Mouse (Mus musculus): Measurements from ENCODE around the gene Ola1.
A peak's percentile ranks its signal among the peaks of the same experiment; 100 is the strongest.

Ola1 gene

DNA sequence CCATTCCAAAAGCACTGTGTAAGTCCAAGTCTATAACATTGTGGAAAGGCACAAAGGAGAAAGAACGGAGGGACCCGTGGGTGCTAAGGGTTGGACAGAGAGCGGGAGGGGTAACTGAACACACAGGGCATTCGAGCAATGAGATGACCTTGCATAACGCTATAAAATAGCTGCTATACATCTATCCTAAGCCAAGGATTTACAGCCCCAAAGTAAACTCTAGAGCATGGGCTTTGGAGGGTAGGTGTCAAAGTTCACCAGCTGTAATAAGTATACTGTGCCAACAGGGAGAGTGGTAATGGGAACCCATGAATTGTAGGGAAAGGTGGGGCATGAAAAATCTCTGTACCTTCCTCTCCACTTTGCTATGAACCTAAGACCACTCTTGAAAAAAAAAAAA is at the start of gene Ola1:
Gene Ola1 (minus strand): TSS at position 12 of the 400 bp plus-strand sequence.
- DNase-seq: no peak

DNA sequence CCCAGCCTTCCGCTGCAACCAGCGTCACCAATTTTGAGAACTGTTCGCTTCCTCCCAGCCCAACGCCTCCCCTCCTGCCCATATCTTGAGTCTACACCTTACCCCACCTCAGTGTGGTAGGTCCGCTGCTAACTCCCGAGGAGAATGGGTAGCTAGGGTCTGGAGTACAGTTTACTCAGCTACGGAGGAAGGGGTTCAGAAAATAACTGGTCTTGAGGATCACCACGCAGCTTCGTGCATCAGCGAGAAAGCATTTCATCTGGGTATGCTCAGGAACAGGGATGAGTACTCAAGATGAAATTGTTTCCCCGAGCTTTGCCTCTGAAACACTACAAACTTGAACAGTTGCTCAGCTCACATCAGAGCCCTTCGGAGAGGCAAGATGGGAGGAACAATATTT is 49.6 kb upstream of the Ola1 start:
- no peak for DNase-seq

DNA sequence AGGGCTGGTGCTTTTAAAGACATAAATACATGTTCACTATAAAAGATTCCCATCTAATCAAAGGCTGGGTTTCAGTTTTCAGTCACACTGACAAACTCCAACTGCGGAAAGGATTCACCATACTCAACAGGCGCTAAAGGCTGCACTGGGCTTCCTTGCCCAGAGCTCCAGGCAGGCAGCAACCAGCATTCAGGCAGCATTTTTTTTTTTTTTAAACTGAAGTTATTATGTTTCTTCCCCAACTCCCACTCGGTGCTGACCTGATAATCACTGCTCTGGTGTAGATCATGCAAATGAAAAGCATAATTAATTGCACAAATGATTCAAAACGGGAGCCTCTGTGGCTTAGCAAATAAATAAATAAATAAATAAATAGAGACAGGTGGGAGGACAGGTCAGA is 49.1 kb upstream of the Ola1 start:
- no peak for DNase-seq

DNA sequence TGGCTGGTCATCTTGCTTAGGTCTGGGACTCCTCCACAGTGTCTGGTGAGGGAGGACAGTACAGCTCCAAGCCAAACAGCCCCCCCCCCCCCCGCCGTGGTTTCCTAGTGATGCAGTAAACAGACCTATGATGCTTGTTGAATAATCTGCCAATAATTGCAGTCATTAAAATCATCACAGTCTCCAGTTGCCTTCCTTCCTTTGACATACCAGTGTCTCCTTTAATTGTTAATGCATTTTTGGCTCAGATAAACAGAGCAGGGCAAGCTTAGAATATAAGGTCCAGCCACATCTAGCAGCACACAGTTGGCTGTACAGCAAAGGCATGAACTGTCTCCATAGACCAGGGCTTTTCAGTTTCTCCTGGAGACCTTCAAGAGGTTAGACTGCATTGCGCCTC is 48.5 kb upstream of the Ola1 start:
- DNase-seq: no peak

DNA sequence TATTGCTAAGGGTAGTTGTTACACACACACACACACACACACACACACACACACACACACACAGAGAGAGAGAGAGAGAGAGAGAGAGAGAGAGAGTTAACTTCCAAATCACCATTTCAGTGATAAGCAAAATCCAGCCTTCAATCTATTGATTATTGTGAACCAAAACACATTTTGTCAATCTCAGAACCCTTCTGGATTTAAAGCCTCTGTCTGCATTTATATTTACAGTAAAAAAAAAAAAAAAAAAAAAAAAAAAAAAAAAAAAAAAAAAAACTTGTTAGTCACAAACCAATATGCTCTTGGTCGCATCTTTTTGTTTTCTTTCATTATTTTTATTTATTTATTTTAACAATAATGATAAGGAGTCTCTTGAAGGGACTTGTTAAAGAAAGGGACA is 47.9 kb upstream of the Ola1 start:
- DNase-seq: no peak

DNA sequence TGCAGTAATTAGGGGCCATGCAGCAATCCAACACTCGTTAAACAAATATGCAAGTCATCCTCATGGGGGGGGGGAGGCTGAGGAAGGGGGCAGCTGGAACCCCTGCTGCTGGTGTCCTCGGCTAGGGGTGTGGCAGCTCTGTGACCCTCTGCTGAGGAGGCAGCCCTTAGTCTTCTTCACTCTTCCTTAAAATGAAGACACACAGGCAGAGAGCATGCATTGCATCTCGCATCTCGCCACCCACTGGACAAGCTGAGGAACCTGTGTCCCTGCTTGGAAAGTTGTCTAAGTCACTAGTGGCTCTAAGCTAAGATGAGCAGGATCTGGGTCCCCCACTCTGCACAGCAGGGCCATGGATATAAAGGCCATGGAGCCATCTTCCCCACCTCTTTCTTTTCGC is 47.3 kb upstream of the Ola1 start:
- peak; percentile 28 for DNase-seq

DNA sequence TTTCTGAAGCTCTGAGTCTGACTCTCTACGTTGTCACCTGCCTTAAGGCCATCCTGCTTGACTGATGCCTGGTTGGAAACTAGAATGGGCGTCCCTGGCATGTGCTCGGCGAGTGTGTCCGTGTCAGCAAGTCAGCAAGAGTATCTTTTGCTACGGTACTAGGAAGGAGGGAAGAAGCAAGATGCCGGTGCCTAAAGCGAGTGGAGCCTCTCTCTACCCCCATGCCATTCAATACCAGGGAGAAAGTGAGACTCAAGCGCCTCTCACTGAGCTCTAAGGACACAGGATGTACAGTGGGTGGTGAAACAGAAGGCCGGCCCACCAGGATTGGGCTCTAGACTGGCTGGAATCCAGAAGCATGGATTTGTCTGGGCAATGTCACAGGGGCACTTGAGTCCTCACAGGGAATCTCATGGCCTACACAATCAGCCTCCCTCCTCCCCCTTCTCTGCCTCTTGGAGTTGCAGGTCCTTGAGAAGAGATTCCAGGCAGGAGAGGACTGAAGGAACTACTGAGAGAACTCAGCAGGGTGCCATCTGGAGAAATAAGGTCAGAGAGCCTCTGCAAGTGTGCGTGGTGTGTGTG is 46.0 kb upstream of the Ola1 start:
- no peak for DNase-seq

DNA sequence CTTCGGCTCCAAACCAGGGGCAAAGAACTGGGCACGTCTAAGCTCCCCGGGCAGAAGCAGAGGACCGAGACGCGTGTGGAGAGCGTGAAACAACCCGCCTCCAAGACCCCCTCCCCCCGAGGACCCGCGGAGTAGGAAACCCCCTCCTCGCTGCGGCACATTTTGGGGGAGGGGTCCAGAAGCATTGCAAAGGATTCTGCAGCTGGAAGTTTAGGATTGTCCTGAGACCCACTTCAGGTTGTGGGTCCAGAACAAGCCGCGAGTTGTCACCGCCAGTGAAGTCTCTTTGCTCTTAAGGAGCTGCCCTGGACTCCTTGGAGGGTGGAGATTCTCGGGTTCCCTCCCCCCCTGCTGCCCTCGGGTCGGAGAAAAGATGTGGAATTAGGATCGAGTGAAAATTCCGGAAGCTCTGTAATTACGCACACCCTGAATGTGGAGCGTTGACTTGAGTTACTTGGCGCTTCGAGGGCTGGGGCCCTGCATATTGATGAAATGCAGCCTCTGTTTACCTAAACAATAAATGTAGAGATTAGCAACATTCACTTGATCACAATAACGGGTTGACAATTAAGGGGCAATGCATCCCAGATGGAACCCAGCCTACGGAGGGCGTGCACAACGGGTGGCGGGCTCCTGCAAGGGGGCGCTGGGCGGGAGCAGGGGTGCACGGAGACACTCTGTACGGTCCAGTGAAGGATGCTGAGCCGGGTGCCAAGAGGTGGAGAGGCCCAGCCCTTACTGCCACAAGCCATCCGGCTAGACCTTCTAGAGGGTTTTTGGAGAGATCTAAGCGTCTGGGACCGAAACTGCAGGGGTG is 45.3 kb upstream of the Ola1 start:
- no peak for DNase-seq

DNA sequence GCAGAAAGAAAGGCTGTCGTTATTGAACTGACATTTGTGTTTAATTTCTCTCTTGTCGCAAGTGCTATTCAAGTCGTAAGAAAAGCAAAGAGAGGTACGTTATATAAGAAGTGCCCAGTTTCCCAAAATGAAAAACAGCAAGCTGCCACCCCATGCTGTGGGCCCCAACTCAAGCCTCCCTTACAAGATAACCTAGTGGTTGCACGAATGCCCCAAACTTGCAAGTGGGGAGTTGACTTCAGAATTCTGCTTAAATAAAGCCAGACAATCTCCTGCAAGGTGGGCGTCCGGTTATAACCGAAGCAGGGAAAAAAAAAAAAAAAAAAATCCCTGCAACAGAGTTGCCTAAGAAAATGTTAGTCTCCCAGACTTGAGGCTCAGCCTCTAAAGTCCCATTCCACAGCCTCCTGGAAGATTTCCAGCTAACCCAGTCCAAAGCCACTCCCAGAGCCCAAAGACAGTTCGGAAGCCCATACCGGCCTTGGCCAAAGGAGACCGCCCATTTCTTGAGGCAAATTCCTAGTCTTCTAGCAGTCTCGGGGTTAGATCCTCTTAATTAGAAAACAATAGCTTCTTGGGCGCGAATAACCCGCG is 44.5 kb upstream of the Ola1 start:
- DNase-seq: no peak

DNA sequence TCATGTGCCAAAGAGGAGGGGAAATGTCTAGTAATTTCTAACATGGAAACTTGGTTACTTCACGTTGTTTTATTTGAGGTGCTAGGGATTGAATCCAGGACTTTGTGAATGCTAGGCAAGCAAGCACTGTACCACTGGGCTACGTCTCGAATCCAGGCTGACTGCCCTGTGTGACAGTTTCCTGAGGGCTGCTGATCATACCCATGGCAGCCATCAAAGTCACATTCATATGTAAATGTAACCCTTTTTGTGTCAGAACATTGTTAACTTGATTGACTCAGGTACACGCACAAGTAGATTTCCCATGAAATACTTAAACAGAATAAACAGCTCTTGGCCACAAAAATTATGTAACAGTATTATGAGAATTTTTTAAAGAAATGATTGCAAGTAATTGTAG is 30.0 kb upstream of the Ola1 start:
- no peak for DNase-seq

DNA sequence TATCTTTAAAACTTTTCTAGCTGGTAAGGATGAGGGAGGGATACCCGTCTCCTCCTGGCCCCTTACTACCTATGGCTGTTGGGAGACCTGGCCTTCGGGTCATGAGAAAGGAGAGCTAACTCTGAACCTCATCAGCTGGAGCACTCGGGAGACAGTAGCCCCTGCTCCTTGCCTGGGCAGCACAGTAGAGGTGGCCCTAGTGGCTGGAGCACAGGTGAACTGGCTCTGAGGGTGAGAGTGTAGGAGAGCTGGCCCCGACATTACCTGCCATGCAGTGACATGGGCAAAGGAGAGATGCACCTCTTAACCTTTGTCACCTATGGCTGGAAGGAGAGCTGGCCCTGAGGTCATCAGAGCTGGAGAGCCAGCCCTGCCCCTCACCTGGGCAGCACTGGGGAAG is 22.6 kb upstream of the Ola1 start:
- DNase-seq: no peak

DNA sequence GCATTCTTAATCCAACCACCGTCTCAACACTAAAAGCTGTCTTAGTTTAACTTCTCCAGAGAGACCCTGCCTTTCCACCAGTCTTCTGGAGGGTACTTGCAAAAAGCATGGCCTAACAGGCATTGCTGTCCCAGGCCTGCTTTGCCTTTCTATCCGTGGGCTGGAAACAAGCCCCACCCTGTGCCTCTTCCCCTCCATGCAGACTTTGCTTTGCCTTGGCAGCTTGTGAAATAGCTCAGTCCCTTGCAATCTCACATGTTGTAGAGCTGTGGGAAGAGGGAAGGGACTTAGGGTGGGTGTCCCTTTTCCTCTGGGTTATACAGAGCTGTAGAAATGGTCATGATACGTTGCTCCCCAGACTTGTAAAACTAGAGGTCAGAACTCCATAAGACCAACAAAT is 12.4 kb upstream of the Ola1 start:
- DNase-seq: no peak

DNA sequence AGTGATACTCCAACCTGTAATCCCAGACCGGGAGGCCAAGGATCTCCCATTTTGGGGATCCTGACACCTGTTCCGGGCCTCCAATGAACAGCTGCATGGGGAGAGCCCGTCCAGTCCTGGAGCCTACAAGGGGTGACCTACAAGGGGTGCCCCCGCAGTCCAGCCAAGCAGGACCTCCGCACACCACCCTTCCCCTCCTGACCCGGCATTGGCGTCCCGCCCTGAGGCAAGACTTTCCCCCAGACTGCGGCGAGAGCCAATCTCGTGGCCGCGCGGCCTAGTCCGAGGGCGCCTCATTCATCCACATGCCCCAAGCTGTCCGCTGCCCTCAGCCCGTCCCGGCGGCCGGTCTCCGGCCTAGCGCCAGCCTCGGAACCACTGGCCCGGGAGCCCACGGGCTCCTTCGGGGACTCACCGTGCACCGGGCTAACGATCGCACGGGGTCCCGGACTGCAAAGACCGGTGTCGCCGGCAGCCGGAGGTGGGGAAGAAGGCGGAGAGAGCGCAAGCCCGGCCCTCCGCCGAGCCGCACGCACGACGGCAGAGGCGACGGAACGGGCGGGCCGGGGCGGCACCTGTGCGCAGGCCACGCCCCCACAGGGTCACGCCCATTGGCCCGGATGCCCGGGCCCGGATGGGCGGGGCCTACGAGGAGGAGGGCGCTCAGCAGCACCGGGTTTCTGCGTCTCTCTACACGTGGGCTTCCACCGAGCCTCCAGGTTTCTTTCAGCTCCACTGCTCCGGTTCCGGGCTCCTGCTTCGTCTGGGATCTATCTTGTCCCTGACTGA is 4.7 kb downstream of the Ola1 start:
- DNase-seq: peak; percentile 99

DNA sequence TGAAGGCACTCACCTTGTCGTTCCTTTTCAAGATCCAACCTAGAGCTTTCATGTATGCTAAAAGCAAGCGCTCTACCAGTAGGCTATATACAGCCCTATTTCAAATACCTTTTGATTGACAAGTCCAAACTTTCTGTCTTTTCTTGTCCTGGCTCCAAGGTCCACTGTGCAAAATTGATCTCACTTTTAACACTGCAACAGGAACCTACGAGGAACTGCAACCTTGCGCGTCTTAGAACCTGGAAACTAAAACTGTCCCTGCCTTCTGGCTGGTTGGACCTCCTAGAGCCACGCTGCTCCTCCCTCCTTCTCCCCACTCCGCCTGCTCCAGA is 5.2 kb downstream of the Ola1 start:
- DNase-seq: no peak

DNA sequence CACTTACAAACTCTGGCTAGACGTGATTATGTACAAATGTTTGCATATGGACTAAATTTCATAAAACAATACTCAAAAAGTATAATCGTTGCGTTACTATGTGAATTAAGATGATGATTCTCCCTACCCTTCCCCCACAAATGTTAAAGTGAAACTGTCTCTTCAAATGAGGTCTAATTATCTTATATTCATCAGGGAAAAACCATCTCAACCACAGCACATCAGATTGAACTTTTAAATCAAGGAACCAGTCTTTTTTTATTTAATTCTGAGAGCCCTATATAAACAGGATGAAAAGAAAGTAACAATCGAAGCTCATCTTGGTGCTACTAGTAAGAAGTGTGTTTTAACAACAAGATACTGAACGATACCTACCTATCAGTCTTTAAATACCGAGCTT is 14.4 kb downstream of the Ola1 start:
- DNase-seq: no peak

DNA sequence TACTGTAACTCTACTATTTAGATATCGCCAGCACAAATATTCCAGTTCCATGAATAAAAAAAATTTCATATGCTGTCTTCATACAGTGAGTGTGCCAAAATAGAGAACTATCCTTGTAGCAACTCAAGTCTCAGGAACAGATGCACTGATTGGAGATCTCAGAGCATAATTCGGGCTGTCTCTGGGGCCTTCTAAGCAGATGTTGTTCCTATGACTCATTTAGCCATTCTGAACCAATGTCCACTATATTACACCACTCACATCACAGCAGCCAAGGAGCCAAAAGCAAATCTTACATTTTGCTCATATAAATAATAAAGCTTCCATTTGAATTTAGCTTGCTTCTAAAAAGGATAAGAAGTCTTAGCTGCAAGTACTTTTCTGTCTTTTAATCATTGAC is 30.2 kb downstream of the Ola1 start:
- no peak for DNase-seq

DNA sequence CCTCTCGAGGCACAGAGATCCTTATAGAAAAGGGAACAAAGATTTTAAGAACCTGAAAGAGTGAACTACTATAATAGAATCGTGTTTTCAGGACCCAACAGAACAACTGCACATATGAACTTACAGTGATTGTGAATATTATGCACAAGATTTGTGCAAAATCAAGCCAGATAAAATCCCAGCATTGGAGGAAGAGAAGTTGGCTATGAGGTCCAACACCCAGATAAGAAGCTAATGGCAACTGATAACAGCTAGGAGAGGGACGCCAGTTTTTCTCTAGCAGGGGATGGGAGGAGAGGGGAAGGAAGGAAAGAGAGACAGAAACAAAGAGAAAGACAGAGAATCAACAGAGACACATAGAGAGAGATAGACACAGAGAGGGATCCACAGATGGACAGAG is 33.5 kb downstream of the Ola1 start:
- DNase-seq: no peak

DNA sequence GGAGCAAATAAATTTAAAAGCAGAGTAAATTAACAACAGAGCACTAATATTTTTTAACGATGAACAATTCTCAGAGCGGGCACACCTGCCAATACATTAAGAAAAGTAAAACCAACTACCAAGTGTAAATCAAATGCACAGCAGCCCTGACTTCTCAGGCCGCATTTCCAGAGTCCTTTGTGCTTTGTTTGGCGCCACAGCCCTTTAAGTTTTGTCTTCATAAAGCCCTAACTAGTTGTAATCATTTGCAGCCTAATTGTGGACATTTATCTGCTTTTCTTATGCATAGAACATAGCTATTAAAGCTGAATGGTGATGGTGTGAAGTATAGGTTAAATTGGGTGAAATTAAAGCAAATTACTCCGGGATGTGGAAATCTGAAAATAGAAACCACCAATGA is 49.2 kb downstream of the Ola1 start:
- DNase-seq: no peak

DNA sequence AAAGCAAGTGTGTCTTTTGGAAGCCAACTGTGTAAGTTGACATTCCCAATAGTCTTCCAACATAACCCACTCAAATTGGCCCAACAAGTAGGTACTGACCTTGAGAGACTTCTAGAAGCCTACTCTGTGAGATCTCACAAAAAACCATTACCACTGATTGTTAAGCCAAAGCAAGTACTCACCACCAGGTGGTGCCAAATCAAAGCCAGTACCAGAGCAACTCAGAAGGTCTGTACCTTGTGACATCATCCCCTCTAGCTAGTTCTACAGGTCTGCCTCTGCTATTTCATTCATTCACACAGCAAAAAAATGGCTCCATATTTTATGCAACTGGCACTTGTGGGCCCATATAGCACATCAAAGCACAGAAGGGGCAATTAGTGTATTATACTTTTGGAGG is 51.6 kb downstream of the Ola1 start:
- peak; percentile 85 for DNase-seq

DNA sequence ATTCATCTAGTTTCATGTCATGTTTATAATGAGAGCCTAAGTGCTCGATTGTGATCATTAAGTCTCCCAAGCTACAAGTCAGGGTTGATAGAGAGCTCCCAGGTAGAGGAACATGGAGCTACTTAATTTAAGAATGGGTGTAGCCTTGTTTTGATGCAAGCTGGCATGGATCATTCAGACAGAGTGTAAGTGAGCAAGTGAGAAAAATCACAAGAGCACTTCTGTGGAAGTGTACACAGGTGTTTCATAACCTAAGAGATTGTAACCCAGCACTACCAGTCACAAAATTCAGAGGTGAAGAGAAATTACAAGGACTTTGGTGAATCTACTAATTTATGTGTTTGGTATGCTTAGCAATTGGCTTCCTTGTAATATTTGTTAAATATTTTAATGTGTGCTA is 54.1 kb downstream of the Ola1 start:
- no peak for DNase-seq

DNA sequence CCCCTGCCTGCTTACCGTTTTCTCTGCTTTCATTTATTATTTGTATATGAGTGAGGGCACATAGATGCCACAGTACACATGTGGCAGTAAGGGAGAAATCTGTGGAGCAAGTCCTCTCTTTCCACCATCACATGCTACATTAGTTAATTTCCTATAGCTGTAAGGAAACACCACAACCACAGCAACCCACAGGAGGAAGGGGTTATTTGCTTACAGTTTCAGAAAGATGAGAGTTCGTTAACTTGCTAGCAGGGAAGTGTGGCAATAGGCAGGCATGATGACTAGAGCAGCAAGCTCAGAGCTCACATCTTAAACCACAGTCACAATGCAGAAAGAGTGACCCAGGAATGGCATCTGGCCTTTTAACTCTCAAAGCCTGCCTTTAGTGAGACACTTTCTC is 58.0 kb downstream of the Ola1 start:
- no peak for DNase-seq

DNA sequence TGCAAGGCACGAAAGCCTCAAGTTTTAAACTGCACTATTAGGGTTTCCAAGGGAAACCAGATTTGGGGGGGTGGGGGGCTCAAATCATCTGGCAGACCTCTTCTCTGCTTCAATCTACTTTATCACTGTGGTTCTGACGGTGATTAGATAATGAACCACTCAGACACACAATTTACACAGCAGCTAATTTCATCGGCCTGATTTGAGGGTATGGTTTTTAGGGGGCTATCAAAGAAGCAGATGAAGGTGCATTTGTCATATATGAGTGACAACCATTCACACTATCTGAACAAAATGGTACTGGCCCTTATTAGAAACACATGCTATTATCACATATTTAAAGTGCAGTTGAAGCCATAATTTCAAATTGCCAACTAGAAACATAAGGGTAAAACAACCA is 61.5 kb downstream of the Ola1 start:
- DNase-seq: no peak

DNA sequence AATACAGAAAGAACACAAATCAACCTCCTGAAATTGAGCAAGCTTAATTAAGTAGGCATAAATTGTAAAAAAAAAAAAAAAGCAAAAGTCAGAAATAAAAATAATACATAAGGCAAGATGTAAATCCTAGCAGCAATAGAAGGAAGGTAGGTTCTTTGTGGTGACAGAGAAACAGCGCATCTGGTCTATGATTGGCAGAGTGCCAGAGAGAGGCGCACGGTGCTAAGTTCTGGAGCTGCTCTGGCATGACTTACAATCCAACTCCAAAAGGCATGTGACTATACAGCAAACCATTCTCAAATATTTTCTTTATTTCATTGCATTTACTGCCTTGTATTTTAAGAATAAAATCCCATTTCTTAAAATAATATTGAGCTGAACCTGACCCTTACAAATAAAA is 68.2 kb downstream of the Ola1 start:
- DNase-seq: no peak

DNA sequence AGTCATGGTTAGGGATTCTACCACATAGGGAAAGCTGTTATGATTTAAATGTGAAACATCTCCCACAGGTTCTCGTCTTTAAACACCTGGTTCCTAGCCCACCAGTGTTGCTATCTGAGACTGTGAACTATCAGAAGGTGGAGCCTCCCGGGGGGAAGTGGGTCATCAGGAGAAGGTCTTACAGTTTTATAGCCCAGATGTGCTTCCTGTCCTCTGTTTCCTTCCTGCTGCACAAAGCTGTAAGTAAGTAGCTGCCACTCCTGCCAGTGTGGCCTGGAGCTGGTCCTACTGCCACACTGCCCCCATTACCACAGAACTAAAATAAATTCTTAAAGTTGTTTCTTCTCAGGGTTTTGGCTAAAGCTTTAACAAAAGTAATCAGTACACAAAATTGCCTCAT is 72.6 kb downstream of the Ola1 start:
- DNase-seq: peak; percentile 47

Measured in thymus, postnatal 4 days (tissue).